Mouse (Mus musculus): ENCODE data around the gene Gfy. TPM values are rescaled to one million over a fixed set of nuclear protein-coding genes. Genes with fewer than 3 reads are reported as not detected.
A peak's percentile ranks its signal among the peaks of the same experiment; 100 is the strongest.

Gfy gene
- not detected in 2 replicates for polyA plus RNA-seq (2015; fragmentation: Nextera tagmentation; extraction: Ambion mirVana)

- ATAC-seq (ENCODE audit: low read depth) = no peak
- H3K4me3 ChIP-seq (ENCODE audit: low read length) = no peak within 1 kb of the TSS
- peaks cover 8% of the 10 kb centered on the region for H3K4me1 ChIP-seq (replicated peaks; ENCODE audit: control insufficient read depth, insufficient read depth, low read length)
- peaks cover 97% of the 10 kb centered on the region for H3K27me3 ChIP-seq (ENCODE audit: control insufficient read depth, insufficient read depth, low read depth, low read length)
- no peak within 1 kb of the TSS for H3K27ac ChIP-seq (ENCODE audit: low read length)
- no peak within 1 kb of the TSS for H3K9ac ChIP-seq (ENCODE audit: low read length)
- H3K36me3 ChIP-seq (ENCODE audit: control insufficient read depth, insufficient read depth, low read length) = no peaks in the 10 kb centered on the region
- 28% methylated on average over 7 of the region's 7 CpGs for WGBS
- no peaks in the 10 kb centered on the region for H3K9me3 ChIP-seq (ENCODE audit: control insufficient read depth, low read length)
- no peak within 1 kb of the TSS for H3K4me2 ChIP-seq (ENCODE audit: low read depth, low read length)
These were observed at the start of gene Gfy for GRCm38 (mm10) chr7:45179469-45179868. Gfy (minus strand) TSS chr7:45179569.

- H3K36me3 ChIP-seq (ENCODE audit: control insufficient read depth, insufficient read depth, low read length) = peaks cover 56% of the 10 kb centered on the region
- 90% methylated on average over 8 of the region's 8 CpGs for WGBS
- no peak for ATAC-seq (ENCODE audit: low read depth)
These were observed 49.7 kb upstream of the Gfy start for GRCm38 (mm10) chr7:45229046-45229445.

GRCm38 (mm10) chr7:45228548-45228947 is 49.2 kb upstream of the Gfy start:
- no peak overlapping the region for H3K4me2 ChIP-seq (ENCODE audit: low read depth, low read length)
- H3K27ac ChIP-seq (ENCODE audit: low read length) = no peak overlapping the region
- no peak overlapping the region for H3K4me3 ChIP-seq (ENCODE audit: low read length)
- H3K27me3 ChIP-seq (ENCODE audit: control insufficient read depth, insufficient read depth, low read depth, low read length) = no peaks in the 10 kb centered on the region
- H3K9ac ChIP-seq (ENCODE audit: low read length) = no peak overlapping the region
- peaks cover 5% of the 10 kb centered on the region; the same call in 1 of the 2 replicates for H3K4me1 ChIP-seq (replicated peaks; ENCODE audit: control insufficient read depth, insufficient read depth, low read length)
- ATAC-seq (ENCODE audit: low read depth) = no peak
- H3K36me3 ChIP-seq (ENCODE audit: control insufficient read depth, insufficient read depth, low read length) = peaks cover 58% of the 10 kb centered on the region
- H3K9me3 ChIP-seq (ENCODE audit: control insufficient read depth, low read length) = no peaks in the 10 kb centered on the region
- 91% methylated on average over 18 of the region's 18 CpGs for WGBS

More at GRCm38 (mm10) chr7:45229046-45229445, 49.7 kb upstream of the Gfy start:
- no peak overlapping the region for H3K27ac ChIP-seq (ENCODE audit: low read length)
- no peak overlapping the region for H3K9ac ChIP-seq (ENCODE audit: low read length)
- no peaks in the 10 kb centered on the region for H3K9me3 ChIP-seq (ENCODE audit: control insufficient read depth, low read length)
- no peaks in the 10 kb centered on the region for H3K27me3 ChIP-seq (ENCODE audit: control insufficient read depth, insufficient read depth, low read depth, low read length)
- H3K4me2 ChIP-seq (ENCODE audit: low read depth, low read length) = no peak overlapping the region
- no peak overlapping the region for H3K4me3 ChIP-seq (ENCODE audit: low read length)
- H3K4me1 ChIP-seq (replicated peaks; ENCODE audit: control insufficient read depth, insufficient read depth, low read length) = peaks cover 10% of the 10 kb centered on the region

- Histone ChIP-seq H3K27me3 (ENCODE audit: control insufficient read depth, insufficient read depth, low read depth, low read length) (no peaks in the 10 kb centered on the region), H3K4me1 (replicated peaks; ENCODE audit: control insufficient read depth, insufficient read depth, low read length) (no peaks in the 10 kb centered on the region), H3K27ac (ENCODE audit: low read length) (no peak overlapping the region), H3K9me3 (ENCODE audit: control insufficient read depth, low read length) (no peaks in the 10 kb centered on the region), H3K4me3 (ENCODE audit: low read length) (no peak overlapping the region), H3K36me3 (ENCODE audit: control insufficient read depth, insufficient read depth, low read length) (peaks cover 62% of the 10 kb centered on the region), H3K9ac (ENCODE audit: low read length) (no peak overlapping the region), H3K4me2 (ENCODE audit: low read depth, low read length) (no peak overlapping the region)
- ATAC-seq (ENCODE audit: low read depth) = no peak
- 91% methylated on average over 5 of the region's 5 CpGs for WGBS
These were observed 47.1 kb upstream of the Gfy start for GRCm38 (mm10) chr7:45226421-45226820.

- 88% methylated on average over 7 of the region's 7 CpGs for WGBS
- Histone ChIP-seq H3K36me3 (ENCODE audit: control insufficient read depth, insufficient read depth, low read length) (peaks cover 71% of the 10 kb centered on the region), H3K4me2 (ENCODE audit: low read depth, low read length) (no peak overlapping the region), H3K4me3 (ENCODE audit: low read length) (no peak overlapping the region), H3K9ac (ENCODE audit: low read length) (no peak overlapping the region), H3K27me3 (ENCODE audit: control insufficient read depth, insufficient read depth, low read depth, low read length) (no peaks in the 10 kb centered on the region), H3K4me1 (replicated peaks; ENCODE audit: control insufficient read depth, insufficient read depth, low read length) (no peaks in the 10 kb centered on the region), H3K27ac (ENCODE audit: low read length) (no peak overlapping the region), H3K9me3 (ENCODE audit: control insufficient read depth, low read length) (no peaks in the 10 kb centered on the region)
- ATAC-seq (ENCODE audit: low read depth) = no peak
These were observed 45.5 kb upstream of the Gfy start for GRCm38 (mm10) chr7:45224826-45225225.

- ATAC-seq (ENCODE audit: low read depth) = no peak
- no peak overlapping the region for H3K4me2 ChIP-seq (ENCODE audit: low read depth, low read length)
- H3K27ac ChIP-seq (ENCODE audit: low read length) = no peak overlapping the region
- H3K4me3 ChIP-seq (ENCODE audit: low read length) = no peak overlapping the region
- H3K9ac ChIP-seq (ENCODE audit: low read length) = no peak overlapping the region
- WGBS = 77% methylated on average over 2 of the region's 2 CpGs
- peaks cover 14% of the 10 kb centered on the region for H3K4me1 ChIP-seq (replicated peaks; ENCODE audit: control insufficient read depth, insufficient read depth, low read length)
- no peaks in the 10 kb centered on the region for H3K27me3 ChIP-seq (ENCODE audit: control insufficient read depth, insufficient read depth, low read depth, low read length)
- no peaks in the 10 kb centered on the region for H3K9me3 ChIP-seq (ENCODE audit: control insufficient read depth, low read length)
- peaks cover 67% of the 10 kb centered on the region for H3K36me3 ChIP-seq (ENCODE audit: control insufficient read depth, insufficient read depth, low read length)
These were observed 42.3 kb upstream of the Gfy start for GRCm38 (mm10) chr7:45221680-45222079.

GRCm38 (mm10) chr7:45216442-45217183 is 37.2 kb upstream of the Gfy start:
- peak overlapping the region; percentile 91 for H3K4me3 ChIP-seq (ENCODE audit: low read length)
- peaks cover 33% of the 10 kb centered on the region for H3K36me3 ChIP-seq (ENCODE audit: control insufficient read depth, insufficient read depth, low read length)
- H3K4me2 ChIP-seq (ENCODE audit: low read depth, low read length) = peak overlapping the region; percentile 91
- H3K27me3 ChIP-seq (ENCODE audit: control insufficient read depth, insufficient read depth, low read depth, low read length) = peaks cover 11% of the 10 kb centered on the region
- WGBS = under 1% methylated on average over 13 of the region's 13 CpGs
- H3K27ac ChIP-seq (ENCODE audit: low read length) = peak overlapping the region; percentile 91
- no peaks in the 10 kb centered on the region for H3K9me3 ChIP-seq (ENCODE audit: control insufficient read depth, low read length)
- H3K9ac ChIP-seq (ENCODE audit: low read length) = peak overlapping the region; percentile 100
- ATAC-seq (ENCODE audit: low read depth) = peak; percentile 92
- H3K4me1 ChIP-seq (replicated peaks; ENCODE audit: control insufficient read depth, insufficient read depth, low read length) = peaks cover 21% of the 10 kb centered on the region

- Histone ChIP-seq H3K9me3 (ENCODE audit: control insufficient read depth, low read length) (no peaks in the 10 kb centered on the region), H3K4me2 (ENCODE audit: low read depth, low read length) (peak within 1 kb of the TSS; percentile 91), H3K27me3 (ENCODE audit: control insufficient read depth, insufficient read depth, low read depth, low read length) (peaks cover 18% of the 10 kb centered on the region), H3K4me1 (replicated peaks; ENCODE audit: control insufficient read depth, insufficient read depth, low read length) (peaks cover 22% of the 10 kb centered on the region), H3K9ac (ENCODE audit: low read length) (peak within 1 kb of the TSS; percentile 100), H3K27ac (ENCODE audit: low read length) (peak within 1 kb of the TSS; percentile 91), H3K36me3 (ENCODE audit: control insufficient read depth, insufficient read depth, low read length) (peaks cover 27% of the 10 kb centered on the region), H3K4me3 (ENCODE audit: low read length) (peak within 1 kb of the TSS; percentile 91)
- WGBS = under 1% methylated on average over 55 of the region's 55 CpGs
- ATAC-seq (ENCODE audit: low read depth) = peak; percentile 72
These were observed 36.5 kb upstream of the Gfy start, which contains the start of gene Tead2 for GRCm38 (mm10) chr7:45215673-45216441. Tead2 (plus strand) TSS chr7:45215753.

GRCm38 (mm10) chr7:45213708-45214107 is 34.3 kb upstream of the Gfy start:
- no peak overlapping the region for H3K9ac ChIP-seq (ENCODE audit: low read length)
- H3K4me1 ChIP-seq (replicated peaks; ENCODE audit: control insufficient read depth, insufficient read depth, low read length) = peaks cover 22% of the 10 kb centered on the region
- peaks cover 12% of the 10 kb centered on the region for H3K36me3 ChIP-seq (ENCODE audit: control insufficient read depth, insufficient read depth, low read length)
- ATAC-seq (ENCODE audit: low read depth) = no peak
- peaks cover under 1% of the 10 kb centered on the region; the same call in 1 of the 2 replicates for H3K9me3 ChIP-seq (ENCODE audit: control insufficient read depth, low read length)
- H3K4me3 ChIP-seq (ENCODE audit: low read length) = no peak overlapping the region
- H3K27ac ChIP-seq (ENCODE audit: low read length) = no peak overlapping the region
- peaks cover 26% of the 10 kb centered on the region for H3K27me3 ChIP-seq (ENCODE audit: control insufficient read depth, insufficient read depth, low read depth, low read length)
- H3K4me2 ChIP-seq (ENCODE audit: low read depth, low read length) = no peak overlapping the region
- WGBS = 67% methylated on average over 5 of the region's 5 CpGs

Measured in lung, embryonic 16.5 days (tissue).